Mouse (Mus musculus) layer of hippocampus, adult 8-10 months (tissue): ENCODE data around the gene Nbea. TPM values are rescaled to one million over a fixed set of nuclear protein-coding genes. Genes with fewer than 3 reads are reported as not detected.

Experiments used
- DNase-seq, 2 experiments: peaks; one replicate each; pipeline ENCODE4 v3.0.0; 2022; ENCODE audit warnings: low spot score in 2 of 2
- total RNA-seq, 4 experiments: library from RNA; stranded (reverse); gene quantifications; 2 replicates each; pipeline ENCODE4 v1.2.4; 2022

Gene Nbea
- total RNA-seq, 4 experiments from 2014 or later = 174 to 221 (median 199) TPM

DNA sequence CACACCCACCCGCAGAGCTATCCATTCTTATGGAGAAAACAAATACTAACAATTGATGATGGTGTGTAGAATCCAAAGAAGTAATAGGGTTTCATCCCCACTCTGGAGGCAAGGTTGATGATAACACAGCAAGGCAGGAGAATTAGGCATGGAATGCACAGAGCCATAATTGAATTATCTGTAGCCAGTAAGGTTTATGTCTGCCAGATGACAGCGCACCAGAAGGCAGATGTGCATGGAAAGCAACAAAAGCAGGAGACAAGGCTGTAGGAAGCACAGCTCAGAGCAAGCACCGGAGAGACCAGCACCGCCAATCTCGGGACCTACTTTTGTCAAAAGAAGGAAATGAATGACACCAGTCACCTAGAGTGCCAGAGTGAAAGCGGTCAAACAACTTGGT lies 429.6 kb downstream of the Nbea start:
- DNase-seq = no peak

- DNase-seq = no peak
Observed at GRCm38 (mm10) chr3:55752558-55752957, 430.9 kb downstream of the Nbea start.

GRCm38 (mm10) chr3:55751363-55751762 lies 432.1 kb downstream of the Nbea start:
- DNase-seq = no peak

DNA sequence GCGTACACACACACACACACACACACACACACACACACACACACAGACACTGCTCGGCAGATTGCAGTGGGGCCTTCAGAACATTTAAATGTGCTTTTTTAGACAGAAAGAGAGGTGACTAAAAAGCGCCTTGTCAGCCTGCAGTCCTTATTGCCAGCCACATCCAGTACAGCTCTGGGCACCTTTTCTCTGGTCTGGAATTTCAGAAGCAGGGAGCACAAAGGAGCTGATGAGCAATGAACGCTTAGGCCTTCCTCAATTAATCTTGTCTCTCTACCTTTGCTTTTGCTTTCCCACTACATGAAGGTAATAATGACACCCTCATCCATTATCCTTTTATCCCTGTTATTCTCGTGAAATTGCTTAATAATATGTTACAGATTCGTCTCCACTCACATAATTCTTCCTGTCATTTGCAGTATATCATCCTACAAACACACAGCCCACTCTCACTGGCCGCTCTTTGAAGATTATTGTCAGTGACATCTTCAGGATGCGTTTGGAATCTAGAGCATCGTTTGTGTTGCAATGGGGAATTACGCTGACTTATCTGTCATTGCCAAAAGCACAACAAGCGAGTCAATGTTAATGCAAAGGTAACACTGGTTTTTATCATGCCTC lies 432.9 kb downstream of the Nbea start:
- no peak for DNase-seq

GRCm38 (mm10) chr3:55743885-55744284 lies 439.6 kb downstream of the Nbea start:
- DNase-seq = no peak

GRCm38 (mm10) chr3:55742654-55743053 lies 440.8 kb downstream of the Nbea start:
- no peak for DNase-seq

DNA sequence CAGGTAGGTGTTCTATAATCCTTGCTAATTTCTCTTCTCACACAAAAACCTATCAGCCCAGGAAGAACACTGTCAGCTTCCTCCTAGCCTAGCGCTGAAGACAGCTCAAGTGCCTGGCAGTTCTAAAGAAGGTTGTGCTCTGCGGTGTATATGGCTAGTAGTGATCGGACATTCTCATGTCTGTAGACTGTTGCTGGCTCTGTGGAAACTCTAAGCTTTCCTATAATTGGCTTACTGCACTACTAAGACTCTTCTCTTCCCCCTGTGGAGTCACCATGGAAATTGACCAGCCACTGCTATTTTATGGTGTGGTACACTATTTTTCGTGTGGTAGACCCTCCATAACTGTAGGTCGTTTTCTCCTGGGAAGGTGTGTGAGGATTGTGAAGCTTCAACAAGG lies 441.3 kb downstream of the Nbea start:
- no peak for DNase-seq

DNA sequence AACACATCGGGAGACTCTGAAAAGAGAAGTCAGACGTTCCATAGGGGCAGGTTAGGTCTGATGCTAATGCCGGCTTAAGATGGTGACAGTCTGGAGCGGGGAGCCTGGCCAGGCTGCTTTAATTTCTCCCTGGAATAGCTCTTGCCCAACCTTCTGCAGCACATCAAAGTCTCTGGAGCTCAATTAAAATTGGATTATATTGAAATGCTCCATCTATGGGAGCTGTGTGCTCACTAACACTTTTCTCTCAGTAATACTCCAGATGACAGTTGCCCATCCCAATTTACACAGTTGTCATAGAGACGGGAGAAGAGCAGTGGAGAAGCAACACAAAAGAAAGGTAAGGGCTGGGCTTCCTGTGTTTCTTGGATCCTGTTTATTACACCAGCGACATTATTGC lies 442.1 kb downstream of the Nbea start:
- no peak for DNase-seq

DNA sequence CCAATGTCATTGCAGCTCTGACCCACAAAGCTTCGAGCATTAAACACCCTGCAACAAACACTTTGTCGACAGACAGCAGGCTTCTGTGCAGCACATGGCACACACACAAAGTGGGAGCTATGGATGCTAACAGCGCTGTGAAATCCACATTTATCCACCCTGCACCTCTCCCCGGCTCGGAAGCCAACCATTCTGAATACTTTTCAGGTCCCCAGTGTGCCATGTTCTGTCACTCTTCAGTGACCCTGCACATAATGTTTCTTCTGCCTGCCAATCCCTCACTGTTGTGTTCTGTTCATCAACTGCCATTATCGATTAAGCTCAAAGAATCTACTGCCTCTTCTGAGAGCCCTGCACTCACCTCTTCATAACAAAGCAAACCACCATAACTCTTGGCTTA lies 449.8 kb downstream of the Nbea start:
- DNase-seq = no peak

- DNase-seq = no peak
Observed at GRCm38 (mm10) chr3:55730549-55730948, 453.0 kb downstream of the Nbea start.

DNA sequence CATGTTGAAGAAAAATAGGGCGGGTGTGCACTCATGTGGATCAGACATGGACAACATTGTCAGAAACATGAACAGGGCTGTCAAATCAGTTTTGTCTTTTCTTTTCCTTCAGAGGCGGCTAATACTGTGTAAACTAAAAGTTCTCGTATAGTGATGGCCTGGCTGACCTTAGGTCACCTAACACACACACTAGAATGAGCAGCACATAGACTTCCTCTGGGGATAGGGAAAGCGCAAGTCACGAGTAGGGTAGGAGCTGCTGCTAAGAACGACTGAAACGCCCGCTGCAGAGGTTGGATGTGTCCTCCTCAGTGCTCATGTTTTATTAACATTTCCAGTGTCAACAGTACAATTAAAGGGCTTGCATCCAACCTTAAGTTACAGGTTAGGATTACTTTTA lies 453.4 kb downstream of the Nbea start:
- no peak for DNase-seq

- no peak for DNase-seq
Observed at GRCm38 (mm10) chr3:55714260-55714659, 469.2 kb downstream of the Nbea start.

- DNase-seq = no peak
Observed at GRCm38 (mm10) chr3:55713856-55714255, 469.6 kb downstream of the Nbea start.

GRCm38 (mm10) chr3:55710300-55710699 lies 473.2 kb downstream of the Nbea start:
- DNase-seq = no peak

DNA sequence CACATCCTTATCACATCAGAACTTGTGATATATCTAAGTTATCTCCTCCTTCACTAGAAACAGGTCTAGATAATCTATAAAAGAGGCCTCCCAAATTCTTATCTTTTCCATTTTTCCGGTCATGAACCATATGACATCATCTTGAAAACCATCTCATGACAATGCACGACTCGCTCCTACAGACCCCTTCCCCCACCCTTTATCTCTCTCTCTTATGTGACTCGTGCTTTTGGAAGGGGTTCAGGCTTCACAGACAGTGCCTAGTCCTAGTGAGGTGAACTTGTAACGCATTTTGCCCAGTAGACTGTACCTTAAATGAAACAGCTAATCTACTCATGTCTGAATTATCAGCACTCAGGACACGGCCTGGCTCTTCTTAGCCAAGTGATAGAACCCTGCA lies 481.9 kb downstream of the Nbea start:
- DNase-seq = no peak

DNA sequence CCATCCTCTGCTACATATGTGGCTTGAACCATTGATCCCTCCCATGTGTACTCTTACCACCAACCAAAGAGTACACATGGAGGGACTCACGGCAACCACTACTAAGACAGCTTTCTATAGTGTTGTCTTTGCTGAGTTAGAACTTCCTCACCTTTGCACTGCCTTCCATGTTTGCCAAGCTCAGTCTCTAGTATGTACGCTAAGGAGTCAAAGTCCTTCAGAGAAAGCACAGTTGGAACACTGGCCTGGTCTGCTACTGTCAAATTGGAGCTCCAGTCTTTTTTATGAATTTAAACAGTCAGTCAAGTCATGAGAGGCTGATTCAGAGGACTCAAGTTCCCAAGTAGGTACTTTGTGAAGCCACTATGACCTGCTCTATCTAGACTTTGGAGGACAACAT lies 486.3 kb downstream of the Nbea start:
- no peak for DNase-seq

- DNase-seq = no peak
Observed at GRCm38 (mm10) chr3:55693073-55693472, 490.4 kb downstream of the Nbea start.

DNA sequence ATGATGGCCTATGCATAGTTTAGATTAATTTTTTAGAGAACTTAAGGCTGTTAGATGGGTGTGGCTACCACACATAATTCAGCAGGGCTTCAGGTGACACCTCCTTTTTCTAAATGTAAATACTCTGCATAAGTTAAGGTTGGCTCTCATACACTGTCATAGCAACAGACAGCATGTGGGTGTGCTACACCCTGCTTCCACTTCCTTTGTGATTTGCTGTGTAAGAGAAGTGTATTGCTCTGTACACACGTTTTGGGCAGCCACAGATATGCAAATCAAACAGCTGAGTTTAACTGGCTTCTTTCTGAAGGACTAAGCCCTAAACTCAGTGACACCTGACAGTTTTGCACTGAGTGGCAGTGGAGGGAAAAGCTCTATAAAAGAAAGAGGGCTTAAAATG lies 495.4 kb downstream of the Nbea start:
- DNase-seq = no peak

GRCm38 (mm10) chr3:55686993-55687392 lies 496.5 kb downstream of the Nbea start:
- DNase-seq = no peak

- no peak for DNase-seq
Observed at GRCm38 (mm10) chr3:55685627-55686026, 497.9 kb downstream of the Nbea start.

GRCm38 (mm10) chr3:55684892-55685291 lies 498.6 kb downstream of the Nbea start:
- peak; percentile 35 to 41 for DNase-seq

DNA sequence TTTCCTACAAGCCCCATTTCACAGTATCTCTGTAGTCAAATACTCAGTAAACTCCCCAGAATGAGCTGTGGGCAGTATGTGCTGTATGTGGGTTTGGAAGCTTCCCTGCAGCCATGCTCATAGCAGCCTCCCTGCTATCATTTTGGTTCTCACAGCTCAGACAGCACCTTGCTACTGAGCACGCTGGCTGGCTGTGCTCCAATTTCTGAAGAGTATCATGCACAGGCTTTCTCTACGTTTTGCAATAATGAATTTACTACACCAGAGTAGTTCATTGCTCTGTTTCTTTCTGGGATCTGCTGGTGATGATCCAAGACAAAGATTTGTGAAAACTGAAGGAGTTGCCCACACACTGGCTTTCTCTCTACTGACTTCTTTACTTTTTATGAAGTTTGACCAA lies 505.8 kb downstream of the Nbea start:
- DNase-seq = no peak

DNA sequence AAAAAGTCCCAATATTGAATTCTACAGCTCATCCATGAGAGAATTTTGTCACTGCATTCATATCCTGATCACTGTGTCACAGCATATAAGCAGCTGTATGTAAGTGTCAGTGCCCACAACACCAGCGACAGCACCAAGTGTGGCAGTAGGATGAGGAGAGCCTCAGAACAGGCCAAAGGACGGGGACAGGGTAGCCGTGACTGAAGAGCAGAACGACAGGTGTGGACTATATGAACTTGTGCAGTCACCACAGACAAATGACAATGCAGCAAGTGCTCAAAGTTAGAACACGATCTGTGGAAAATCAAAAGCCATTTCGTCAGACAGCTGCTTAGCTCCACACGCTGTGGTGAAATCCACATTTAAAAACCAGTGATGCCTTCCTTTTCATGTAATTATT lies 509.3 kb downstream of the Nbea start:
- DNase-seq = no peak

DNA sequence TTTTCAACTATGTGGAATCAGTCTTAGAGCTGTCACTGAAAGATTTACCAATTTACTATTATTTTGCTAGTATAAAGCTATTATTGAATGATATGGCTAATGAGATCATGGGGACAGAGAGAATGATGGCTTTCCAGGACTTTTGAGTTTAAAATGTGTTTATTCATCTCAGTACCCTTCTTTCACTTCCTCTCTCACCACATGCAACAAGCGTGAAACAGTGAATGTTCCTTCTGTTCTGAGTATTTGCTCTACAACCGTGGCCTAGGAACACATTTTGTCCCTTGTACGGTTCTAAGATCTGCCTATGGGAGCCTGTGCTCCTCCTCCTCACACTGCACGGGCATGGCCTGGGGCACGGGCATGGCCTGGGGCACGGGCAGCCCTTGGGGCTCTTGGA lies 516.5 kb downstream of the Nbea start:
- DNase-seq = no peak
